ENCODE assay signal across 12 mouse cellular contexts in the genomic region with DNA sequence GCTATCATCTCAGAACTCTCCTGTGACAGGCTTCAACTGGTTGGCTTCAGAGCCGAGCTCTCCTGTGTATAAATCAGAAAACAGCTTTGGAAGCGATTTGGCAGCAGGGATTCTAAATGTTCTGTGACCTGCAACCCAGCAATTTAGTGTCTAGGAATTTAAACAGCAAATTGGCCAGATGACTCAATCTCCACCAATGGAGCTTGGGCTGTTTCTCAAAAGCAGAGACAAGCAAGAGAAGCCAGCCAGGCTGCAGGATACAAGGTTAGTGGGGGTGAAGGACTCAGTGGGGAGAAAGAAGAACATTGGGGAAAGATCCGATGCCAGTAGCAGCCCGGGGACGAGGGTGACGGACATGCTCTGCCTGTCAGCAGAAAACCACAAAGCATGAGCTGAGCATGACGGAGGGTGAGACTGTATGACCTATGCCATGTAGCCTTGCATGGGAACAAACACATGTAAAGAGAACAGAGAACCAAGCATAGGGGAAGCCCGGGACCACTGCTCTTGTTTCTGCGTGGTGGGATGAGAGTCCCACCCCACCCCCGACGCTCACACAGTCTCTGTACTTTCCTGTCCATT. TPM values are rescaled to one million over a fixed set of nuclear protein-coding genes. Genes with fewer than 3 reads are reported as not detected.
DNase-seq lines count a peak whose midpoint lies in the region; ATAC-seq and TF ChIP-seq lines count a peak whose summit lies in the region.
"Had no signal": no experiment of that assay in that cellular context is flagged by ENCODE, and none has a peak within 500 bp of the region (broad histone marks: within the 10 kb centered on the region; RNA-seq: fewer than 3 reads in every experiment).

No protein-coding gene starts in this region.

- H3K27ac ChIP-seq in embryonic facial prominence, embryonic 12.5 days, result peak overlapping the region; percentile 30; the same call in 1 of the 2 replicates
- H3K27ac ChIP-seq in embryonic facial prominence, embryonic 10.5 days (replicated peaks), result no peak overlapping the region
- 0 out of 2 replicates have a peak overlapping the region, but pooled peaks have one; percentile 8 for H3K27ac ChIP-seq in intestine, embryonic 16.5 days (ENCODE audit: low read length)
- no peak overlapping the region for H3K27ac ChIP-seq in intestine, postnatal 0 days (ENCODE audit: low read depth, low read length)
- H3K27ac ChIP-seq in CH12.LX (ENCODE audit: insufficient read depth, low read depth), result no peak overlapping the region
- H3K27ac ChIP-seq in hindbrain, postnatal 0 days, result 0 out of 2 replicates have a peak overlapping the region, but pooled peaks have one; percentile 36
- H3K27ac ChIP-seq in kidney, embryonic 16.5 days (ENCODE audit: low read length), result no peak overlapping the region
- H3K27ac ChIP-seq: kidney, postnatal 0 days; liver, embryonic 14.5 days had no signal

- ATAC-seq in embryonic facial prominence, embryonic 12.5 days (ENCODE audit: insufficient number of reproducible peaks, insufficient read depth, low FRiP score, low TSS enrichment), result no peak
- ATAC-seq in intestine, embryonic 16.5 days, result no peak
- ATAC-seq in intestine, postnatal 0 days, result no peak
- ATAC-seq in hindbrain, postnatal 0 days, result no peak
- ATAC-seq in kidney, embryonic 16.5 days (ENCODE audit: low FRiP score, low TSS enrichment), result no peak

- H3K4me3 ChIP-seq in embryonic facial prominence, embryonic 12.5 days, result no peak overlapping the region
- no peak overlapping the region for H3K4me3 ChIP-seq in embryonic facial prominence, embryonic 10.5 days
- H3K4me3 ChIP-seq in intestine, embryonic 16.5 days (ENCODE audit: low read length), result no peak overlapping the region
- no peak overlapping the region for H3K4me3 ChIP-seq in intestine, postnatal 0 days (ENCODE audit: low read depth, low read length)
- H3K4me3 ChIP-seq in CH12.LX (replicated peaks in 1 of 3; ENCODE audit: low read depth in 2 of 3, low read length in 2 of 3, poor library complexity in 1 of 3), result no peak overlapping the region
- H3K4me3 ChIP-seq in hindbrain, postnatal 0 days (ENCODE audit: low read length), result no peak overlapping the region
- H3K4me3 ChIP-seq in kidney, embryonic 16.5 days (ENCODE audit: low read length), result no peak overlapping the region

- in situ Hi-C loops in CH12.LX (cut with MboI; ENCODE audit: low pct_ligation_motif_present, low pct_unique_long_range_greater_than_20kb, low sequenced_read_pairs), result no loop called here

- 67% methylated on average over 11 of the region's 11 CpGs for WGBS in embryonic facial prominence, embryonic 12.5 days
- WGBS in embryonic facial prominence, embryonic 10.5 days, result 73% methylated on average over 11 of the region's 11 CpGs
- WGBS in intestine, embryonic 16.5 days, result 56% methylated on average over 11 of the region's 11 CpGs
- 76% methylated on average over 11 of the region's 11 CpGs for WGBS in intestine, postnatal 0 days
- 56% methylated on average over 11 of the region's 11 CpGs for WGBS in hindbrain, postnatal 0 days
- 66% methylated on average over 11 of the region's 11 CpGs for WGBS in kidney, embryonic 16.5 days

- H3K4me1 ChIP-seq in embryonic facial prominence, embryonic 12.5 days, result peaks cover 4% of the 10 kb centered on the region; the same call in 1 of the 2 replicates
- peaks cover 22% of the 10 kb centered on the region for H3K4me1 ChIP-seq in embryonic facial prominence, embryonic 10.5 days
- peaks cover 4% of the 10 kb centered on the region; the same call in 1 of the 2 replicates for H3K4me1 ChIP-seq in intestine, embryonic 16.5 days (ENCODE audit: control insufficient read depth, insufficient read depth, low read length)
- H3K4me1 ChIP-seq in intestine, postnatal 0 days (replicated peaks; ENCODE audit: control insufficient read depth, insufficient read depth, low read length), result no peaks in the 10 kb centered on the region
- peaks cover 12 to 19% of the 10 kb centered on the region in 2 experiments for H3K4me1 ChIP-seq in CH12.LX (ENCODE audit: control insufficient read depth in 1 of 2, insufficient read depth in 2 of 2)
- no peaks in the 10 kb centered on the region for H3K4me1 ChIP-seq in hindbrain, postnatal 0 days (ENCODE audit: insufficient read depth, low read length)
- peaks cover 8% of the 10 kb centered on the region for H3K4me1 ChIP-seq in kidney, embryonic 16.5 days (ENCODE audit: insufficient read depth, low read length)

- no peaks in the 10 kb centered on the region for H3K79me2 ChIP-seq in CH12.LX (replicated peaks; ENCODE audit: control insufficient read depth, extremely low read depth, insufficient read depth, poor library complexity, severe bottlenecking)

- no peak for TF ChIP-seq RAD21 in CH12.LX (IDR thresholded peaks at IDR 0.05; ENCODE audit: low read depth, low read length)

- no peak for TF ChIP-seq EP300 in CH12.LX (IDR thresholded peaks at IDR 0.05; ENCODE audit: low read length)

- H3K9me3 ChIP-seq in embryonic facial prominence, embryonic 12.5 days, result no peaks in the 10 kb centered on the region
- no peaks in the 10 kb centered on the region for H3K9me3 ChIP-seq in embryonic facial prominence, embryonic 10.5 days
- no peaks in the 10 kb centered on the region for H3K9me3 ChIP-seq in intestine, embryonic 16.5 days (ENCODE audit: control insufficient read depth, low read length)
- H3K9me3 ChIP-seq in intestine, postnatal 0 days (ENCODE audit: control insufficient read depth), result no peaks in the 10 kb centered on the region
- peaks cover 6% of the 10 kb centered on the region for H3K9me3 ChIP-seq in CH12.LX (replicated peaks; ENCODE audit: low read length)
- H3K9me3 ChIP-seq in hindbrain, postnatal 0 days (ENCODE audit: low read length), result no peaks in the 10 kb centered on the region
- H3K9me3 ChIP-seq in kidney, embryonic 16.5 days (ENCODE audit: low read length), result no peaks in the 10 kb centered on the region

- TF ChIP-seq POLR2A in CH12.LX (IDR thresholded peaks at IDR 0.05; ENCODE audit: low read depth, low read length), result no peak

- dilution Hi-C loops in CH12.LX (cut with MboI; ENCODE audit: extremely low pct_ligation_motif_present, extremely low pct_unique_long_range_greater_than_20kb, low sequenced_read_pairs), result no loop called here

- H3K4me2 ChIP-seq in embryonic facial prominence, embryonic 12.5 days (replicated peaks), result no peak overlapping the region
- H3K4me2 ChIP-seq in intestine, embryonic 16.5 days (ENCODE audit: low read depth, low read length), result no peak overlapping the region
- no peak overlapping the region for H3K4me2 ChIP-seq in intestine, postnatal 0 days (replicated peaks; ENCODE audit: low read depth)
- H3K4me2 ChIP-seq in CH12.LX (ENCODE audit: insufficient read depth, low read depth, poor library complexity, severe bottlenecking), result peak overlapping the region; percentile 17
- peak overlapping the region; percentile 23; the same call in 1 of the 2 replicates for H3K4me2 ChIP-seq in hindbrain, postnatal 0 days (ENCODE audit: low read depth, low read length)
- H3K4me2 ChIP-seq in kidney, embryonic 16.5 days (replicated peaks; ENCODE audit: low read depth, low read length), result no peak overlapping the region

- DNase-seq in embryonic facial prominence, embryonic 10.5 days (ENCODE audit: low spot score), result no peak
- DNase-seq in CH12.LX (ENCODE audit: extremely low read depth), result no peak
- no peak for DNase-seq in hindbrain, postnatal 0 days (ENCODE audit: low spot score)
- no peak for DNase-seq in embryo, embryonic 11 days
- DNase-seq: cerebellum, adult 11 months; thymus, postnatal 25 days had no signal

- no peak for TF ChIP-seq CTCF in intestine, postnatal 0 days (IDR thresholded peaks at IDR 0.05; ENCODE audit: low read depth)
- no peak for TF ChIP-seq CTCF in CH12.LX (conservative IDR thresholded peaks at IDR 0.05 in 1 of 2, IDR thresholded peaks at IDR 0.05 in 1 of 2; ENCODE audit: low read depth in 2 of 2, low read length in 2 of 2)
- TF ChIP-seq CTCF in hindbrain, postnatal 0 days (IDR thresholded peaks at IDR 0.05; ENCODE audit: low read depth), result no peak

- no peaks in the 10 kb centered on the region for H3K36me3 ChIP-seq in embryonic facial prominence, embryonic 12.5 days
- no peaks in the 10 kb centered on the region for H3K36me3 ChIP-seq in embryonic facial prominence, embryonic 10.5 days (replicated peaks)
- no peaks in the 10 kb centered on the region for H3K36me3 ChIP-seq in intestine, embryonic 16.5 days (ENCODE audit: control insufficient read depth, insufficient read depth, low read length)
- H3K36me3 ChIP-seq in intestine, postnatal 0 days (ENCODE audit: control insufficient read depth, insufficient read depth), result no peaks in the 10 kb centered on the region
- no peaks in the 10 kb centered on the region for H3K36me3 ChIP-seq in CH12.LX (replicated peaks in 1 of 2; ENCODE audit: control insufficient read depth in 1 of 2, insufficient read depth in 1 of 2, low read length in 1 of 2)
- H3K36me3 ChIP-seq in hindbrain, postnatal 0 days (ENCODE audit: insufficient read depth, low read length), result no peaks in the 10 kb centered on the region
- no peaks in the 10 kb centered on the region for H3K36me3 ChIP-seq in kidney, embryonic 16.5 days (ENCODE audit: insufficient read depth, low read length)

- no peaks in the 10 kb centered on the region for H3K27me3 ChIP-seq in embryonic facial prominence, embryonic 12.5 days
- no peaks in the 10 kb centered on the region for H3K27me3 ChIP-seq in embryonic facial prominence, embryonic 10.5 days (replicated peaks; ENCODE audit: low read depth, poor library complexity, severe bottlenecking)
- no peaks in the 10 kb centered on the region for H3K27me3 ChIP-seq in intestine, embryonic 16.5 days (replicated peaks; ENCODE audit: control insufficient read depth, insufficient read depth, low read length)
- 0 out of 2 replicates have a peak, but pooled peaks cover 4% of the 10 kb centered on the region for H3K27me3 ChIP-seq in intestine, postnatal 0 days (replicated peaks; ENCODE audit: control insufficient read depth, insufficient read depth, low read length)
- peaks cover 53% of the 10 kb centered on the region for H3K27me3 ChIP-seq in CH12.LX (replicated peaks)
- no peaks in the 10 kb centered on the region for H3K27me3 ChIP-seq in hindbrain, postnatal 0 days (ENCODE audit: insufficient read depth, low read length)
- peaks cover 11% of the 10 kb centered on the region for H3K27me3 ChIP-seq in kidney, embryonic 16.5 days (ENCODE audit: insufficient read depth, low read length)

- H3K9ac ChIP-seq in embryonic facial prominence, embryonic 12.5 days, result no peak overlapping the region
- H3K9ac ChIP-seq in intestine, embryonic 16.5 days (ENCODE audit: low read depth, low read length), result no peak overlapping the region
- H3K9ac ChIP-seq in intestine, postnatal 0 days (ENCODE audit: low read depth, low read length), result no peak overlapping the region
- H3K9ac ChIP-seq in CH12.LX (ENCODE audit: insufficient read depth, low read depth), result no peak overlapping the region
- no peak overlapping the region for H3K9ac ChIP-seq in hindbrain, postnatal 0 days (replicated peaks; ENCODE audit: low read length)
- no peak overlapping the region for H3K9ac ChIP-seq in kidney, embryonic 16.5 days (replicated peaks; ENCODE audit: low read length)
- H3K9ac ChIP-seq: liver, embryonic 14.5 days had no signal

RNA-seq across cellular contexts. Expression of gene Gpr132, which starts 26.4 kb away (rescaled TPM):
- 0.23 TPM in 1 of 2 replicates, not detected in the other for polyA plus RNA-seq in embryonic facial prominence, embryonic 12.5 days (2016; fragmentation: Nextera tagmentation; extraction: Ambion mirVana)
- 0.30 TPM in 1 of 2 replicates, not detected in the other for polyA plus RNA-seq in embryonic facial prominence, embryonic 10.5 days (2016; fragmentation: Nextera tagmentation; extraction: Ambion mirVana)
- polyA plus RNA-seq in intestine, embryonic 16.5 days (2015; fragmentation: Nextera tagmentation; extraction: Ambion mirVana), result 0.40 and 0.48 TPM in 2 replicates
- 0.25 and 0.30 TPM in 2 replicates for polyA plus RNA-seq in intestine, postnatal 0 days (2015; fragmentation: Nextera tagmentation; extraction: Ambion mirVana)
- total RNA-seq in CH12.LX (2012; rRNA removed), result 31.1 and 44.7 TPM in 2 replicates
- 19.4 and 24.4 TPM in 2 replicates for total RNA-seq in CH12.LX (2014; rRNA removed)
- 50.9 and 62.1 TPM in 2 replicates for polyA plus RNA-seq in CH12.LX (2012; ENCODE audit: insufficient read length, low read depth)
- 0.10 TPM in 1 of 2 replicates, not detected in the other for total RNA-seq in hindbrain, postnatal 0 days (2014; rRNA removed)
- 0.05 TPM in 1 of 2 replicates, not detected in the other for polyA plus RNA-seq in hindbrain, postnatal 0 days (2015; fragmentation: Nextera tagmentation; extraction: Ambion mirVana)
- polyA plus RNA-seq in kidney, embryonic 16.5 days (2015; fragmentation: Nextera tagmentation; extraction: Ambion mirVana), result 0.15 and 0.22 TPM in 2 replicates

RNA-seq across cellular contexts. Expression of gene Jag2, which starts 35.2 kb away (rescaled TPM):
- 7.9 and 8.8 TPM in 2 replicates for polyA plus RNA-seq in embryonic facial prominence, embryonic 12.5 days (2016; fragmentation: Nextera tagmentation; extraction: Ambion mirVana)
- polyA plus RNA-seq in embryonic facial prominence, embryonic 10.5 days (2016; fragmentation: Nextera tagmentation; extraction: Ambion mirVana), result 4.8 and 5.3 TPM in 2 replicates
- polyA plus RNA-seq in intestine, embryonic 16.5 days (2015; fragmentation: Nextera tagmentation; extraction: Ambion mirVana), result 2.2 and 2.4 TPM in 2 replicates
- 1.4 and 1.6 TPM in 2 replicates for polyA plus RNA-seq in intestine, postnatal 0 days (2015; fragmentation: Nextera tagmentation; extraction: Ambion mirVana)
- total RNA-seq in CH12.LX (2012; rRNA removed) (3.8 and 7.6 TPM in 2 replicates), CH12.LX (2014; rRNA removed) (0.34 and 0.69 TPM in 2 replicates)
- polyA plus RNA-seq in CH12.LX (2012; ENCODE audit: insufficient read length, low read depth), result 0.59 and 0.80 TPM in 2 replicates
- 63.4 and 88.4 TPM in 2 replicates for total RNA-seq in hindbrain, postnatal 0 days (2014; rRNA removed)
- polyA plus RNA-seq in hindbrain, postnatal 0 days (2015; fragmentation: Nextera tagmentation; extraction: Ambion mirVana), result 7.7 and 8.5 TPM in 2 replicates
- 2.2 and 2.5 TPM in 2 replicates for polyA plus RNA-seq in kidney, embryonic 16.5 days (2015; fragmentation: Nextera tagmentation; extraction: Ambion mirVana)

RNA-seq across cellular contexts. Expression of gene Nudt14, which starts 47.5 kb away (rescaled TPM):
- polyA plus RNA-seq in embryonic facial prominence, embryonic 12.5 days (2016; fragmentation: Nextera tagmentation; extraction: Ambion mirVana), result 83.0 and 87.2 TPM in 2 replicates
- 78.1 and 83.8 TPM in 2 replicates for polyA plus RNA-seq in embryonic facial prominence, embryonic 10.5 days (2016; fragmentation: Nextera tagmentation; extraction: Ambion mirVana)
- polyA plus RNA-seq in intestine, embryonic 16.5 days (2015; fragmentation: Nextera tagmentation; extraction: Ambion mirVana), result 100 and 102 TPM in 2 replicates
- polyA plus RNA-seq in intestine, postnatal 0 days (2015; fragmentation: Nextera tagmentation; extraction: Ambion mirVana), result 90.6 and 92.1 TPM in 2 replicates
- total RNA-seq in CH12.LX (2012; rRNA removed) (15.9 and 23.9 TPM in 2 replicates), CH12.LX (2014; rRNA removed) (17.7 and 19.7 TPM in 2 replicates)
- 20.0 and 20.7 TPM in 2 replicates for polyA plus RNA-seq in CH12.LX (2012; ENCODE audit: insufficient read length, low read depth)
- total RNA-seq in hindbrain, postnatal 0 days (2014; rRNA removed), result 29.0 and 29.4 TPM in 2 replicates
- 51.7 and 54.8 TPM in 2 replicates for polyA plus RNA-seq in hindbrain, postnatal 0 days (2015; fragmentation: Nextera tagmentation; extraction: Ambion mirVana)
- 99.1 and 104 TPM in 2 replicates for polyA plus RNA-seq in kidney, embryonic 16.5 days (2015; fragmentation: Nextera tagmentation; extraction: Ambion mirVana)

Comparison
In these comparisons a context has a peak if more than half of its experiments do, and no peak if none do; other contexts are left out.
1. H3K27ac ChIP-seq: peak in embryonic facial prominence, embryonic 12.5 days (single experiment), intestine, embryonic 16.5 days (single experiment) and hindbrain, postnatal 0 days (single experiment); none in embryonic facial prominence, embryonic 10.5 days (single experiment), intestine, postnatal 0 days (single experiment), CH12.LX (single experiment) and kidney, embryonic 16.5 days (single experiment).
2. H3K4me2 ChIP-seq: peak in CH12.LX (single experiment) and hindbrain, postnatal 0 days (single experiment); none in embryonic facial prominence, embryonic 12.5 days (single experiment), intestine, embryonic 16.5 days (single experiment), intestine, postnatal 0 days (single experiment) and kidney, embryonic 16.5 days (single experiment).
3. RNA of gene Gpr132, which starts 26.4 kb away (polyA plus RNA-seq): 50.9 to 62.1 TPM in CH12.LX; 0.40 to 0.48 TPM in intestine, embryonic 16.5 days, 0.25 to 0.30 TPM in intestine, postnatal 0 days, 0.30 TPM in embryonic facial prominence, embryonic 10.5 days, 0.23 TPM in embryonic facial prominence, embryonic 12.5 days, 0.15 to 0.22 TPM in kidney, embryonic 16.5 days and 0.05 TPM in hindbrain, postnatal 0 days; every median in the first group is over 10 times any median in the second.